Mouse (Mus musculus) R1 (cell line): ENCODE results near the gene Ep400.

Source experiments
- DNase-seq: peaks from one replicate; pipeline ENCODE4 v3.0.0-alpha.2; 2018; ENCODE audit warnings: low read depth, low spot score

The Ep400 gene

DNA sequence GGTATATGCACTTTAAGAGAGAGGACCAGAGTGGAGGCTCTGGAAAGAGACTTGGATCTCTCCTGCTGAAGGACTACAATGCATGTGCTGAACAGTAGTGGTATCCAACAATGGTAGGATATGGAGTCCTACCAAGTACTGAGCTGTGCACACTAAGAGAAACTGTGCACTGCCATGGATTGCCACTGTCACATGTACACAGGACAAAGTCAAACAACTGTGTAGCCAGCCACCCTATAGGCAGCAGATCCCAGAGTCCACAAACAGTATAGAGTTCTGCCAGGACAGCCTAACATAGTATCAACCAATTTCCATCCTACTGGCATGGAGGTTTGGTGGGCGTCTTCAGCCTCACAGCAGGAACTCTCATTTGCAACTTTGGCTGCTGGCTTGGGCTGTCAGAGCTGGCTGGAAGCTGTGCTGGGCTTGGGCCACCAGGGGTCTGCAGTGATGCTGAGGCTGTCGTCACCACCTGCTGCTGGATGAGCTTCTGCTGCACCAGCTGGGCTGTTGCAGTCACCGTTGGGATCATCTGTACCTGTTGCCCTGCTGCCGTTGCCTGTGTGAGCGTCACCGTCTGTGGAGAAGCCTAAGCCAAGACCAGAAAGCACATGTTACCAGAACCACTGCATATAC is 104.9 kb downstream of the Ep400 start:
- peak; percentile 52 for DNase-seq

DNA sequence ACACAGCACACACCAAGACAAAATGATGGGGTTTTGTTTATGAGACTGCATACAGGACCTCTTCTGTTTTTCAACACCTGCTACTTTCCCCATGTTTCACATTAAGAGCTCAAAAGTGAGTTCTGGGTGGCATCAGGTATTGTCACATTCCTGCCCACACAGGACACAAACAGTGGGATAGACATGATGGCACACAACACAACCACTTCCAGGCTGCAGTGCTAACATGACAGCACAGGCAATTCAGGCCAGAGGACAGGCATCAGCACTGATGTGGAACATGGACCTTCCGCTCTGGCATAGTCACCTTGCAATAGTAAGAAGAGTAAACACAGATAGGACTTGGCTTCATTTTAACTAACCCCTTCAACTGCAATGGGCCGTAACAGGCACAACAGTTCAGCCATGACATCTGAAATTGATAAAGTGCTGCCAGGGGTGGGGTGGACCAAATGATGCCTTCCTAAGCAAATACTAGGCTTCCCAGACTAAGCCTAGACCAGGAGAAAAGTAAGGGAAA is 105.7 kb downstream of the Ep400 start:
- DNase-seq = no peak

DNA sequence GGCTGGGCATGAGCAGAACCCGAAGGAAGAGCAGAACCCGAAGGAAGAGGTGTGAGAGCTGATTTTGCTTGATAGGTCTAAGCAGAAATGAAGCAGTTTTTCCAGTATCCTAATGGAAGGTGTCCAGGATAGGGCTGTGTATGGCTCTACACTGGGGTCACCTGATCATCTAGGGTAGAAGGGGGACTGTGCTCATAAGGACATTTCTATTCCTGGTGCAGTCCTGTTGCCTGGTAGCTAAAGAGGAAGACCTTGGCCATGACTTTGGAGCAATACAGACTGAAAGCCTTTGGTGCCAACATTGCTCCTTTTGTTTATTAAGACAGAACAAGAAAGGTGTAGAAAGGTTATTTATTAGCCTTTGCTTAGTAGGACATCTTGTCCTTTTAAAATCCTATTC is 106.5 kb downstream of the Ep400 start:
- DNase-seq = no peak

DNA sequence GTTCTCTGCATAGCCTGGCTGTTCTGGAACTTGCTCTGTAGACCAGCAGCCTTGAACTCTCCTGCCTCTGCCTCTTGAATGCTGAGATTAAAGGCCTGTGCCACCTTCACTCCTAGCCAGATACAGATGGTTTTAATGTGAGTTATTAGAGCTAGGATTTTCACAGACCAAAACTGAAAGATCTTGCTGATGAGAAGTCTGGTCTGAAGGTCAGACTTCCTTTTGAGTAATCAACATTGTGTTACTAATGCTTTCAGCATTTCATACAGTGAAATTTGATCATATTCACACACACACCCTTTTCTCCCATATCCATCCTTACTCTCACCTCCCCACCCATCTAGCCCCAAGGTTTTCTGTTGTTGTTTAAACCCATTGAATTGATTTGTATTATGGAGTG is 110.8 kb downstream of the Ep400 start:
- no peak for DNase-seq

DNA sequence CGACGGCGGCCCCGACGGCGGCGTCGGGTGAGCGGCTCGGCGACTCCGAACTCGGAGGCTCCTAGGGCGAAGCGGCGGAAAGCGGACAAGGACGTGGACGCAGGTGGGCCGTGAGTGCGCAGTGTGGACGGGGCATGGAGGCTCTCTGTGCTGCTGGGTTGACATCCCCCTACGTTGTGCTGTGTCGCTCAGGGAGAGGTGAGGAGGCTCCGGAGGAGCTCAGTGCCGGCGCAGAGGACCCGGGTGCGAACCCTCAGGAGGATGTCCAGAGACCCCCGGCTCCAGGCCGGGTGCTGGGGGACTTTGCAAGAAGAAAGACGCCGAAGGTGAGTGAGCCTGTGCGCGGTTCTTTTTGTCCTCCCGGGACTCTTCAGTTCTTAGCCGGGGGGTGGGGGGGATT is 116.8 kb downstream of the Ep400 start:
- no peak for DNase-seq

DNA sequence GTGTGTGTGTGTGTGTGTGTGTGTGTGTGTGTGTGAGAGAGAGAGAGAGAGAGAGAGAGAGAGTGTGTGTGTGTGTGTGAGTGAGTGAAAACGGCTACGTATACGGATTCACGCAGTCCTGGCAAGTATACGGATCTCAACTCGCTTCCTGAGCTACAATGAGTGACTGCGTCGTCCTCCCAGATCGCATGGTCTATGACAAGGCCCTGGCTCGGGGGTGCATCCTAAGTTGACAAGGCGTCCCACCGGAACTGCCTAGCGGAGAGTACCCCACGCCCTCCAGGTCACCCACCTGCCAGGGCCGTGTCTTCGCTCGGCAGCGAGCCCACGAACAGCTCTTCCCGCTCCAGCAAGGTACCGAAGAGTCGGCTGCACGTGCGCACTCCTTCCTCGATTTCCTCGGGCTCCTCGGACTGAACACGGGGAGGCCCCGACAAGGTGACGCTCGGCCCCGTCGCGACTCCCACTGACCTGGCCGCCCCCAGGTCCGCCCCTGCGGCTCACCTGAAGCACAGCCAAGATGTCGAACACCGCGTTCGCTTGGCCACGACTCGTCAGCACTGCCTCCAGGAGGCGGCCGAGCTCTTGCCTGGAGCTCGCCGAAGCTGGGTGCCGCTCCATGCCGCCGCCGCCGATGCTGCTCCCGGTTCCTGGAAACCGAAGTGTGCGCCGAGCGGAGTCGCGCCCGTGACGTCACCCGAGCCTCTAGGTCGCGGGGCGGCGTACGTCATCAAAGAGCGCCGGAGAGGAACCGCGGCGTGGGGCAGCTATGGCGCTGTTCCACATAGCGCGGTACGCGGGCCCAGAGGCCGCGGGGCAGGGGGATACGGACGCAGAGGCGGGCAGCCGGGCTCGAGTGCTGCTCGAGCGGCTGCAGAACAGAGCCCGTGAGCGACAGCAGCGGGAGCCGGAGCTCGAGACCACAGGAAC is 117.5 kb downstream of the Ep400 start, which contains the start of the genes Noc4l and Ddx51:
TSS of gene Noc4l (minus strand) at position 699 of the 930 bp plus-strand sequence.
TSS of gene Ddx51 (plus strand) at position 733 of the 930 bp plus-strand sequence.
- peak; percentile 94 for DNase-seq

DNA sequence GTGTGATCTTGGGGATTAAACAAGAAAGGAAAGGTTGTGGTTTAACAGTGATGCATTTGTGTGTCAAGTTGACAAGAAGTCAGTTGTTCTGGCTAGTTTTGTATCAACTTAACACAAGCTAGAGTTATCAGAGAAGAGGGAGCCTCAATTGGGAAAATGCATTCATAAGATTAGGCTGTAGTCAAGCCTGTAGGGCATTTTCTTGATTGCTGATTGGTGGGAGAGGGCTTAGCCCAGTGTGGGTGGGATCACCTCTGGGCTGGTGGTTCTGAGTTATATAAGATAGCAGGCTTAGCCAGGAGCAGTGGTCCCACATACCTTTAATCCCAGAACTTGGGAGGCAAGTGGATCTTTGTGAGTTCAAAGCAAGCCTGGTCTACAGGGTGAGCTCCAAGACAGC is 124.1 kb downstream of the Ep400 start:
- DNase-seq = no peak

DNA sequence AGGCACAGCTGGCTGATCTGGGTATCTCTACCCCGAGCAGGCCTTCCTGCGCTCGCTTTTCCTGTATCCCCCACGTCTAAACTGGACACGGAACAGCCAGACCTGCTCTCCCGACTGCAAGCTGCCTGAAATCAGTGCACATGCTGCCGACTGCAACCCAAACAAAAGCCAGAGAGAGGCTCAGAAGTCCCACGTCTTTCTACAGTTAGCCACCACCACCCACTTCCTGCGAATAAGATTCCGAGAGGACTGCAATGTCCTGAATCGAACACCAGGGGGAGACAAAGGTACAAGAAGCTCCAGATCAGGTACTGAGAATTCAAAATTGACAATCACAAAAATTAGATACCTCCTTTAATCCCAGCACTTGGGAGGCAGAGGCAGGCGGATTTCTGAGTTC is 131.1 kb downstream of the Ep400 start:
- DNase-seq = peak; percentile 88

DNA sequence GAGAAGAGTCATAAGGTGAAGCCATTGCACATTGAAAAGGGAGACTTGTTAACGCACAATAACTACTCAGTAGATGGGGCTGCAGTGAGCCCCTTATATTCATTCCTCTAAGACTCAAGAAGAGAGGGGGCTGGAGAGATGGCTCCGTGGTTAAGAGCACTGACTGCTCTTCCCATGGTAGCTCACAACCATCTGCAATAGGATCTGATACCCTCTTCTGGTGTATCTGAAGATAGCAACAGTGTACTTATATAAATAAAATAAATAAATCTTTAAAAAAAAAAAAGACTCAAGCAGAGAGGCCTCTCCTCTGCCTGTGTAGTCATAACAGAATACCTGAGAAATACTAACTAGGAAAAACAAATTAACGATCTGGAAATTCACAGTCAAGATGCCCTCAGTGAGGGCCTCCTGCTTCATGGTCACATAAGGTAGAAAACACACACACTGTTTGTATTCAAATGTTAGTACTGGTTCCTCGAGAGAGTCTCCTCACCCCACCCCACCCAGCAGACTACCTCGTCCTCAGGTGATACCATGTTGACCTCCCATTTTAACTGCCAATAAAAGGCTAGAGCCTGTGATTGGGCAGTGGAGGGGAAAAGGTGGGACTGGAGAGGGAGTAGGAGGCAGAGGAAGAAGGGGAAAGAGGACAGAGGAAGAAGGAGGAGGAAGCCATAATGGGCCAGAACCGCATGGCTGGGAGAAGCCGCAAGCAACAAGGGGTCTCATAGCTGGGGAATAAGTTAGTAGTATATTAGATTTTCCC is 132.0 kb downstream of the Ep400 start:
- peak; percentile 17 for DNase-seq

DNA sequence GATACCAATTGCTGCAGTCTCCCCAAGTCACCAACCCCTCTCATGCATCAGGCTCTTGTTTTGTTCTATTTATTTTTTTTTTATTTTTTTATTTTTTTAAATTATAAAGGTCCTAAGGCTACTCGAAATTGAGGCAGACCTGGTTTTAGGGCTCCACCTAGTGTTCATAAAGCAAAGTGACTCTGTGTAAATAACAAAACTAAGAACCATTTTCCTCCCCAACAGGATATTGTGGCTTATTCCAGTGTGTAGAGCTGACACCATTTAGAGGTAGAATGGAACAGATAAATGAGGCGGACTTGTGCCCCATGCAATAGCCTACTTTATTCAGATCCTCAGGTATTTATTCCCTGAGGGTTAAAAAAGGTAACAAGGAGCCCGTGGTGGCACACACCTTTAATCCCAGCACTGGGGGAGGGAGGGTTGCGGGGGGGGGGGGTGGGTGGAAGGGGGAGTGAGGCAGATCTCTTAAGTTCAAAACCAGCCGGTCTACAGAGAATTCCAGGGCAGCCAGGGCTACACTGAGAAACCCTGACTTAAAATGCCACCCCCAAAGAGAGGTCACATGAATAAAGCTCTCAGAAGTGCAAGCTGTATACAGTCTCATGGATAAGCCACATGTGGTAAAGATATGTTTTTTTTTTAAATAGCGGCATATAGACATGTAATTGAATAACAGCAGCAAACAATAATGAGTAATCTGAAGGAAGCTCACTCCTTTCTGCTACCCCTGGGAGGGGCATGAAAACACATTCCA is 134.4 kb downstream of the Ep400 start:
- peak; percentile 25 for DNase-seq

DNA sequence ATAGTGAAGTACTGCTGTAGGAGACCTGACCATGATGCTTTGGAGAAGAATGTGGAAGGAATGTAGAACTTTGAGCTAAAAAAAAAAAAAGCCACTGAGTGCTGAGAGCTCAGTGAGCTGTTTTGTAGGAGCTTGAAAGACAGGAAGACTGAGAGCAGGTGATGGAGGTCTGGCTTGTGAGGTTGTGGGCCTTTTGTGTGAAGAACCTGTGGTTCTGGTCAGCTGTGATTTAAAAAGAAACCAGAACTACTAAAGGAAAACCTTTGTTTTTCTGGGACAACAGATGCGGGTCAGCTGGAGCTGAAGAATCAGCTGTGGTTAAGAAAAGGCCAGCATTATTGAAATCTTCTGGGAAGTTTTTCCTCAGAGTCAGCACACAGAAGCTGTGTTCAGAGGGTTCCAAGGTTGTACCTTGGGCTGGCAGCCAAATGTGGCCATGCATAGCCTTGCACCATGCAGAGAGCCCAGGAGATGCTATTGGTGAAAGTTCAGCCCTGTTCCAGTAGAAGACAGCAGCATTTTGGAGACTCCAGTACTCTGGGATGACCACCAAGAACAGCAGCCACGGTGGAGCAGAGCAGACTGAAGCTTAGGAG is 140.9 kb downstream of the Ep400 start:
- DNase-seq = no peak

DNA sequence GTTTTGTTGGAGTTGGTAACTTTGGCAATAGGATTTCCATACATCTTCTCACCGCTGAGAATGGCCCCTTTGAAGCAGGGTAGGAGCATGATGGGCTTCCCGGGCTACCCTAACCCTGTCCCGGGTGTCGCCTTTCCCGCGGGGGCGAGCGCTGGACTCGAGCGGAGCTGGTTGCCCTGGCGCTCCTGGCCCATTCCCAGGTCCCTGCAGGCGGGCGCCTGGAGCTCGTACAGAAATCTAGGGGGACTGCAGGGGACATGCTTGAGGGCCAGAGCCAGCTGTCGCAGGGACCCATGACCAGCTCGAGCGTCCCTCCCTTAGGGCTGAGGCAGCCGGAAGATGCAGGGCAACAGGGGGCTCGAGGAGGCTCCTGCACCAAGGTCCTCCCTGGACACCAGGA is 142.4 kb downstream of the Ep400 start:
- DNase-seq = no peak

DNA sequence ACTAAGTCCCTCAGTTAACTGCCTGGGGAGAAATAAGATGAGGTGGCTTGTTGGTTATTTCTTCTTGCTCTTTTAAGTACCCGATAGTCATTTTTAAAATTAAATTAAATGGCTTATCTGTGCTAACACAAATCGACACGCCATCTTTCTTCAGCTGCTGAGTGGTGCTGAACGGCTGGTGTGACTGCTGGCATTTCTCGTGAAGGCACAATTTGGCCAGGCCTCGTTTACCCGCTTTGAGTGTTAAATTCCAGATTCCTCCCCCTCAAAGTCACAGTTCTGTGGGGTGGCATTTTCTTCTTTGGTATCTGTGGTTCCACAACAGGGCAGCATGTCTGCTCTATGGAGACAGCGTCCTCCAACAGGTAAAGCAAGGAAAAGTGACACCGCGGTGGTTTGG is 143.2 kb downstream of the Ep400 start:
- DNase-seq = no peak

DNA sequence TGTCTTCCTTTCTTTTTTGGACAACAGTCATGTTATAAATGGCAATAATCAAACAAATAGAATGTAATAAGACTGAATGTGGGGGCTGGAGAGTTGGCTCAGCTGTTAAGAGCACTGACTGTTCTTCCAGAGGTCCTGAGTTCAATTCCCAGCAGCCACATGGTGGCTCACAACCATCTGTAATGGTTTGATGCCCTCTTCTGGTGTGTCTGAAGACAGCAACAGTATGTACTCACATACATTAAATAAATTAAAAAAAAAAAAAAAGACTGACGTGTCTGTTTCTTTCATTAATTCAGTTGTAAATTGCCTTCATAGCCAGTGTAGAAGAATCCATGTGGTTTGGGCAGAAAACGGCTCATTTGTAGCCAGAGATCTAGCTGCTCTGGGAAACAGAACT is 146.2 kb downstream of the Ep400 start:
- no peak for DNase-seq

DNA sequence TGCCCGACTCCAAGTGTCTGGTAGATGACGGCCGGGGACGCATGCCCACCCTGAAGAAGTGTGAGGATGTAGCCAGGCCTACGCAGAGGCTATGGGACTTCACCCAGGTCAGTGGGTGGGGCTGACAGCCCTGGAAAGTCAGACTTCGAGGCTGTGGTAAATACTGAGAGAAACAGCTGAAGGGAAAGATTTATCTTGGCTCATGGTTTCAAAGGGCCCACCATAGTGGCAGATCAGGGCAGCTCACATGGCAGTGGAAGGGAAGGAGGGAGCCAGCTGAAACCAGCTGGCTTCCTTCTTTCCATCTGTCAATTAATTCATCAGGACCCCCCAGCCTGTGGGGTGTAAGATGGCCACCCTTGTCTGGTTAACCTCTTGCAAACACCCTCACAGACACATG is 151.3 kb downstream of the Ep400 start:
- no peak for DNase-seq
